Comparison of ENCODE assay signal across 10 mouse cellular contexts in genomic region chrX:109734961-109735537, GRCm38 (mm10).
DNase-seq lines count a peak whose midpoint lies in the region; ATAC-seq lines count a peak whose summit lies in the region.
"Had no signal": no experiment of that assay in that cellular context is flagged by ENCODE, and none has a peak within 500 bp of the region (broad histone marks: within the 10 kb centered on the region; RNA-seq: fewer than 3 reads in every experiment).

No protein-coding gene starts in this region.

- WGBS in hindbrain, embryonic 11.5 days = 62% methylated on average over 4 of the region's 4 CpGs
- WGBS in hindbrain, embryonic 16.5 days = 45% methylated on average over 4 of the region's 4 CpGs
- WGBS in midbrain, embryonic 14.5 days = 41% methylated on average over 4 of the region's 4 CpGs
- 65% methylated on average over 4 of the region's 4 CpGs for WGBS in midbrain, embryonic 10.5 days

- no peak overlapping the region for H3K27ac ChIP-seq in hindbrain, embryonic 11.5 days (ENCODE audit: low read depth, low read length)
- no peak overlapping the region for H3K27ac ChIP-seq in hindbrain, embryonic 16.5 days (ENCODE audit: low read depth, low read length)
- H3K27ac ChIP-seq in midbrain, embryonic 14.5 days (replicated peaks; ENCODE audit: low read depth, low read length) = no peak overlapping the region
- H3K27ac ChIP-seq in midbrain, embryonic 10.5 days (replicated peaks) = no peak overlapping the region
- H3K27ac ChIP-seq: heart, embryonic 13.5 days had no signal

- peak; percentile 67; the same call in 1 of the 2 replicates for ATAC-seq in hindbrain, embryonic 11.5 days (ENCODE audit: low FRiP score)
- no peak for ATAC-seq in hindbrain, embryonic 16.5 days
- no peak for ATAC-seq in midbrain, embryonic 14.5 days (ENCODE audit: low FRiP score, low TSS enrichment)
- ATAC-seq in activated CD4-positive, CD25-positive, alpha-beta regulatory T cell, adult 4 months = no peak
- ATAC-seq in erythroid progenitor cell, adult 5-6 weeks (replicated peaks; ENCODE audit: low FRiP score, poor library complexity, severe bottlenecking) = no peak

- H3K36me3 ChIP-seq in hindbrain, embryonic 11.5 days (ENCODE audit: control insufficient read depth, insufficient read depth, low read length) = no peaks in the 10 kb centered on the region
- no peaks in the 10 kb centered on the region for H3K36me3 ChIP-seq in hindbrain, embryonic 16.5 days (ENCODE audit: control insufficient read depth, insufficient read depth, low read length)
- H3K36me3 ChIP-seq in midbrain, embryonic 14.5 days (ENCODE audit: control insufficient read depth, insufficient read depth, low read length) = no peaks in the 10 kb centered on the region
- H3K36me3 ChIP-seq in midbrain, embryonic 10.5 days = no peaks in the 10 kb centered on the region
- H3K36me3 ChIP-seq: heart, embryonic 13.5 days had no signal

- H3K4me3 ChIP-seq in hindbrain, embryonic 11.5 days (ENCODE audit: low read depth, low read length) = no peak overlapping the region
- H3K4me3 ChIP-seq in hindbrain, embryonic 16.5 days (ENCODE audit: low read length) = no peak overlapping the region
- no peak overlapping the region for H3K4me3 ChIP-seq in midbrain, embryonic 14.5 days (replicated peaks; ENCODE audit: low read depth, low read length)
- H3K4me3 ChIP-seq in midbrain, embryonic 10.5 days = no peak overlapping the region
- H3K4me3 ChIP-seq: heart, embryonic 13.5 days had no signal

- no peaks in the 10 kb centered on the region for H3K4me1 ChIP-seq in hindbrain, embryonic 11.5 days (replicated peaks; ENCODE audit: control insufficient read depth, insufficient read depth, low read length)
- no peaks in the 10 kb centered on the region for H3K4me1 ChIP-seq in hindbrain, embryonic 16.5 days (ENCODE audit: control insufficient read depth, insufficient read depth, low read depth, low read length)
- H3K4me1 ChIP-seq in midbrain, embryonic 14.5 days (ENCODE audit: control insufficient read depth, insufficient read depth, low read length) = no peaks in the 10 kb centered on the region
- H3K4me1 ChIP-seq in midbrain, embryonic 10.5 days = no peaks in the 10 kb centered on the region
- H3K4me1 ChIP-seq: heart, embryonic 13.5 days had no signal

- H3K9me3 ChIP-seq in hindbrain, embryonic 11.5 days (ENCODE audit: control insufficient read depth, low read length) = no peaks in the 10 kb centered on the region
- no peaks in the 10 kb centered on the region for H3K9me3 ChIP-seq in hindbrain, embryonic 16.5 days (ENCODE audit: control insufficient read depth, low read length)
- H3K9me3 ChIP-seq in midbrain, embryonic 14.5 days (ENCODE audit: control insufficient read depth, low read length) = no peaks in the 10 kb centered on the region
- H3K9me3 ChIP-seq in midbrain, embryonic 10.5 days (replicated peaks) = no peaks in the 10 kb centered on the region
- H3K9me3 ChIP-seq: heart, embryonic 13.5 days had no signal

- DNase-seq in hindbrain, embryonic 11.5 days (ENCODE audit: low spot score) = peak; percentile 58
- peak; percentile 79 for DNase-seq in midbrain, embryonic 14.5 days
- DNase-seq in midbrain, embryonic 10.5 days (ENCODE audit: low spot score) = no peak
- peak; percentile 31 for DNase-seq in embryo, embryonic 11 days
- DNase-seq in right cerebral cortex, postnatal 14 days = peak; percentile 4
- DNase-seq: kidney, postnatal 14 days had no signal

- no peak overlapping the region for H3K4me2 ChIP-seq in hindbrain, embryonic 11.5 days (replicated peaks; ENCODE audit: low read depth, low read length)
- H3K4me2 ChIP-seq in hindbrain, embryonic 16.5 days (ENCODE audit: low read length) = no peak overlapping the region
- no peak overlapping the region for H3K4me2 ChIP-seq in midbrain, embryonic 14.5 days (ENCODE audit: low read length)
- H3K4me2 ChIP-seq: heart, embryonic 13.5 days had no signal

- no peaks in the 10 kb centered on the region for H3K27me3 ChIP-seq in hindbrain, embryonic 11.5 days (ENCODE audit: control insufficient read depth, insufficient read depth, low read length)
- H3K27me3 ChIP-seq in hindbrain, embryonic 16.5 days (replicated peaks; ENCODE audit: control insufficient read depth, insufficient read depth, low read length) = no peaks in the 10 kb centered on the region
- H3K27me3 ChIP-seq in midbrain, embryonic 14.5 days (ENCODE audit: control insufficient read depth, insufficient read depth, low read length) = no peaks in the 10 kb centered on the region
- no peaks in the 10 kb centered on the region for H3K27me3 ChIP-seq in midbrain, embryonic 10.5 days (ENCODE audit: low read depth, poor library complexity, severe bottlenecking)
- H3K27me3 ChIP-seq: heart, embryonic 13.5 days had no signal

- H3K9ac ChIP-seq in hindbrain, embryonic 11.5 days (ENCODE audit: low read depth, low read length) = no peak overlapping the region
- H3K9ac ChIP-seq in hindbrain, embryonic 16.5 days (ENCODE audit: low read depth, low read length) = no peak overlapping the region
- H3K9ac ChIP-seq in midbrain, embryonic 14.5 days (replicated peaks; ENCODE audit: low read length) = no peak overlapping the region
- H3K9ac ChIP-seq: heart, embryonic 13.5 days had no signal
